Mouse (Mus musculus) MEL (cell line): ENCODE results near the gene Traf5. TPM values are rescaled to one million over a fixed set of nuclear protein-coding genes. Genes with fewer than 3 reads are reported as not detected.

Experiments
- DNase-seq: peaks from one replicate; pipeline ENCODE4 v3.0.0; 2011; ENCODE audit warnings: low read depth, low spot score
- H3K27ac ChIP-seq: 2 replicates; pipeline ENCODE4 v1.5.1; 2012; ENCODE audit warnings: low read depth, mild to moderate bottlenecking, control low read depth, low read length, moderate library complexity; ENCODE audit not compliant: control insufficient read depth
- H3K27me3 ChIP-seq, 2 experiments: fragments of 150-350 bp in 1 of 2; sonication (generic) in 1 of 2; 2 replicates each; pipeline ENCODE4 v1.6.1; 2012; ENCODE audit warnings: low read length in 2 of 2, mild to moderate bottlenecking in 2 of 2, improper control_type of control experiment in 1 of 2, moderate library complexity in 1 of 2; ENCODE audit not compliant: insufficient read depth in 2 of 2, control insufficient read depth in 1 of 2
- H3K36me3 ChIP-seq, 2 experiments: 2 replicates each; pipeline ENCODE4 v1.6.1; 2012 to 2014; ENCODE audit warnings: low read length in 2 of 2, improper control_type of control experiment in 1 of 2, inconsistent platforms in 1 of 2, mild to moderate bottlenecking in 1 of 2; ENCODE audit not compliant: insufficient read depth in 2 of 2, control insufficient read depth in 1 of 2
- H3K4me1 ChIP-seq, 2 experiments: fragments of 150-350 bp in 1 of 2; sonication (generic) in 1 of 2; 2 replicates each; pipeline ENCODE4 v1.6.1; 2012; ENCODE audit warnings: low read length in 2 of 2, improper control_type of control experiment in 1 of 2, mild to moderate bottlenecking in 1 of 2; ENCODE audit not compliant: insufficient read depth in 2 of 2, control insufficient read depth in 1 of 2
- H3K4me3 ChIP-seq, 2 experiments: fragments of 150-350 bp in 1 of 2; sonication (generic) in 1 of 2; 2 replicates each; pipeline ENCODE4 v1.5.1; 2012; ENCODE audit warnings: low read depth in 2 of 2, low read length in 2 of 2, mild to moderate bottlenecking in 2 of 2, moderate library complexity in 2 of 2, control low read depth in 1 of 2, improper control_type of control experiment in 1 of 2; ENCODE audit not compliant: control insufficient read depth in 1 of 2, insufficient read depth in 1 of 2
- H3K79me2 ChIP-seq: 2 replicates; pipeline ENCODE4 v1.6.1; 2012; ENCODE audit warnings: mild to moderate bottlenecking, low read length, moderate library complexity; ENCODE audit not compliant: control insufficient read depth, poor library complexity, insufficient read depth
- H3K9ac ChIP-seq: 2 replicates; pipeline ENCODE4 v1.6.1; 2012; ENCODE audit warnings: low read depth, mild to moderate bottlenecking, control low read depth, low read length, moderate library complexity; ENCODE audit not compliant: control insufficient read depth, poor library complexity, severe bottlenecking
- H3K9me3 ChIP-seq: fragments of 150-350 bp; sonication (generic); replicated peaks from 2 replicates; pipeline ENCODE4 v1.6.1; 2012; ENCODE audit warnings: mild to moderate bottlenecking, low read length, improper control_type of control experiment, moderate library complexity; ENCODE audit not compliant: insufficient read depth
- BHLHE40 ChIP-seq: IDR thresholded peaks from 2 replicates; pipeline ENCODE4 v1.6.1; 2012; ENCODE audit warnings: low read depth, mild to moderate bottlenecking, inconsistent platforms, low read length, improper control_type of control experiment, borderline replicate concordance
- CHD2 ChIP-seq: IDR thresholded peaks from 2 replicates; pipeline ENCODE4 v1.6.1; 2011; ENCODE audit warnings: low read length, improper control_type of control experiment
- CTCF ChIP-seq, 3 experiments: IDR thresholded peaks in 2 of 3; conservative IDR thresholded peaks in 1 of 3; 2 replicates each; pipeline ENCODE4 v1.5.1; 2011 to 2012; ENCODE audit warnings: low read length in 3 of 3, low read depth in 2 of 3, mild to moderate bottlenecking in 2 of 3, improper control_type of control experiment in 1 of 3, inconsistent platforms in 1 of 3, mixed read lengths in 1 of 3, moderate library complexity in 1 of 3; ENCODE audit not compliant: control insufficient read depth in 1 of 3, insufficient read depth in 1 of 3, poor library complexity in 1 of 3, severe bottlenecking in 1 of 3
- E2F4 ChIP-seq: IDR thresholded peaks from 2 replicates; pipeline ENCODE4 v1.6.1; 2011; ENCODE audit warnings: low read depth, low read length, improper control_type of control experiment, borderline replicate concordance
- ELF1 ChIP-seq: IDR thresholded peaks from 2 replicates; pipeline ENCODE4 v1.6.1; 2014; ENCODE audit warnings: low read depth, mild to moderate bottlenecking, inconsistent platforms, low read length, improper control_type of control experiment, moderate library complexity
- EP300 ChIP-seq, 2 experiments: IDR thresholded peaks; 2 replicates each; pipeline ENCODE4 v1.6.1; 2011; ENCODE audit warnings: improper control_type of control experiment in 2 of 2, low read length in 2 of 2, low read depth in 1 of 2, mild to moderate bottlenecking in 1 of 2
- ETS1 ChIP-seq: IDR thresholded peaks from 2 replicates; pipeline ENCODE4 v1.6.1; 2012; ENCODE audit warnings: low read depth, mild to moderate bottlenecking, inconsistent platforms, low read length, improper control_type of control experiment, moderate library complexity
- GABPA ChIP-seq: IDR thresholded peaks from 2 replicates; pipeline ENCODE4 v1.6.1; 2012; ENCODE audit warnings: low read depth, mild to moderate bottlenecking, inconsistent platforms, low read length, improper control_type of control experiment, moderate library complexity
- GATA1 ChIP-seq: IDR thresholded peaks from 2 replicates; pipeline ENCODE4 v1.6.1; 2011; ENCODE audit warnings: low read depth, low read length, improper control_type of control experiment
- JUND ChIP-seq: IDR thresholded peaks from 2 replicates; pipeline ENCODE4 v1.6.1; 2011; ENCODE audit warnings: low read depth, mild to moderate bottlenecking, improper control_type of control experiment, low read length
- MAFK ChIP-seq: IDR thresholded peaks from 2 replicates; pipeline ENCODE4 v1.6.1; 2011; ENCODE audit warnings: low read depth, mild to moderate bottlenecking, low read length, improper control_type of control experiment, borderline replicate concordance
- MAX ChIP-seq: IDR thresholded peaks from 2 replicates; pipeline ENCODE4 v1.6.1; 2011; ENCODE audit warnings: low read length, improper control_type of control experiment
- MEF2A ChIP-seq: IDR thresholded peaks from 2 replicates; pipeline ENCODE4 v1.6.1; 2014; ENCODE audit warnings: low read depth, mild to moderate bottlenecking, inconsistent platforms, low read length, improper control_type of control experiment; ENCODE audit not compliant: poor library complexity, insufficient replicate concordance, severe bottlenecking; ENCODE audit errors: extremely low read depth
- MXI1 ChIP-seq: IDR thresholded peaks from 2 replicates; pipeline ENCODE4 v1.6.1; 2011; ENCODE audit warnings: mild to moderate bottlenecking, low read depth, low read length, improper control_type of control experiment
- MYB ChIP-seq: IDR thresholded peaks from 2 replicates; pipeline ENCODE4 v1.6.1; 2011; ENCODE audit warnings: mild to moderate bottlenecking, low read depth, low read length, improper control_type of control experiment
- MYC ChIP-seq: IDR thresholded peaks from 2 replicates; pipeline ENCODE4 v1.6.1; 2011; ENCODE audit warnings: low read depth, mild to moderate bottlenecking, low read length, improper control_type of control experiment, moderate library complexity
- NRF1 ChIP-seq: IDR thresholded peaks from 2 replicates; pipeline ENCODE4 v1.6.1; 2014; ENCODE audit warnings: low read depth, mild to moderate bottlenecking, inconsistent platforms, low read length, improper control_type of control experiment, moderate library complexity; ENCODE audit not compliant: poor library complexity, insufficient read depth, severe bottlenecking
- POLR2A ChIP-seq, 2 experiments: IDR thresholded peaks; 2 replicates each; pipeline ENCODE4 v1.6.1; 2011 to 2012; ENCODE audit warnings: low read length in 2 of 2, mild to moderate bottlenecking in 2 of 2, control low read depth in 1 of 2, improper control_type of control experiment in 1 of 2, low read depth in 1 of 2, moderate library complexity in 1 of 2; ENCODE audit not compliant: control insufficient read depth in 1 of 2, insufficient read depth in 1 of 2, poor library complexity in 1 of 2
- RAD21 ChIP-seq: IDR thresholded peaks from 2 replicates; pipeline ENCODE4 v1.6.1; 2011; ENCODE audit warnings: mild to moderate bottlenecking, low read depth, low read length, improper control_type of control experiment
- SIN3A ChIP-seq: IDR thresholded peaks from 2 replicates; pipeline ENCODE4 v1.6.1; 2012; ENCODE audit warnings: low read length, improper control_type of control experiment, inconsistent platforms
- TAL1 ChIP-seq: IDR thresholded peaks from 2 replicates; pipeline ENCODE4 v1.6.1; 2012; ENCODE audit warnings: mild to moderate bottlenecking, inconsistent platforms, low read length, moderate library complexity, mixed read lengths
- TBP ChIP-seq: IDR thresholded peaks from 2 replicates; pipeline ENCODE4 v1.8.0; 2011; ENCODE audit warnings: low read depth, low read length, improper control_type of control experiment
- TCF12 ChIP-seq: IDR thresholded peaks from 2 replicates; pipeline ENCODE4 v1.6.1; 2014; ENCODE audit warnings: low read depth, mild to moderate bottlenecking, inconsistent platforms, low read length, improper control_type of control experiment, moderate library complexity
- UBTF ChIP-seq: IDR thresholded peaks from 2 replicates; pipeline ENCODE4 v1.6.1; 2012; ENCODE audit warnings: low read depth, mild to moderate bottlenecking, inconsistent platforms, low read length, improper control_type of control experiment, moderate library complexity, borderline replicate concordance; ENCODE audit not compliant: insufficient read depth
- USF1 ChIP-seq: IDR thresholded peaks from 2 replicates; pipeline ENCODE4 v1.6.1; 2014; ENCODE audit warnings: low read depth, mild to moderate bottlenecking, inconsistent platforms, low read length, improper control_type of control experiment, moderate library complexity
- USF2 ChIP-seq, 2 experiments: IDR thresholded peaks; 2 replicates each; pipeline ENCODE4 v1.6.1; 2011 to 2012; ENCODE audit warnings: improper control_type of control experiment in 2 of 2, low read length in 2 of 2, borderline replicate concordance in 1 of 2, inconsistent platforms in 1 of 2, low read depth in 1 of 2, mild to moderate bottlenecking in 1 of 2; ENCODE audit not compliant: insufficient read depth in 1 of 2
- ZC3H11A ChIP-seq: IDR thresholded peaks from 2 replicates; pipeline ENCODE4 v1.6.1; 2012; ENCODE audit warnings: low read depth, mild to moderate bottlenecking, inconsistent platforms, low read length, improper control_type of control experiment
- ZKSCAN1 ChIP-seq: IDR thresholded peaks from 2 replicates; pipeline ENCODE4 v1.6.1; 2012; ENCODE audit warnings: low read depth, mild to moderate bottlenecking, inconsistent platforms, low read length, improper control_type of control experiment, moderate library complexity
- polyA plus RNA-seq, 2 experiments: library from polyadenylated mRNA; stranded (reverse) in 1 of 2; unstranded in 1 of 2; fragments of >175 nt in 1 of 2; fragments of >200 nt in 1 of 2; gene quantifications; 2 replicates each; pipeline versions ENCODE4 v1.2.1 to v1.2.4; 2012; ENCODE audit warnings: low replicate concordance in 2 of 2, low read depth in 1 of 2; ENCODE audit not compliant: insufficient read length in 2 of 2, insufficient read depth in 1 of 2, missing spikeins in 1 of 2
- total RNA-seq: library from RNA; depleted of rRNA; stranded (reverse); fragments of 300-350 nt; gene quantifications from 2 replicates; pipeline ENCODE4 v1.2.3, GENCODE M21; 2012

Gene Traf5
- total and polyA plus RNA-seq, 3 experiments, result 4.0 to 7.3 TPM; not detected in 1

DNA sequence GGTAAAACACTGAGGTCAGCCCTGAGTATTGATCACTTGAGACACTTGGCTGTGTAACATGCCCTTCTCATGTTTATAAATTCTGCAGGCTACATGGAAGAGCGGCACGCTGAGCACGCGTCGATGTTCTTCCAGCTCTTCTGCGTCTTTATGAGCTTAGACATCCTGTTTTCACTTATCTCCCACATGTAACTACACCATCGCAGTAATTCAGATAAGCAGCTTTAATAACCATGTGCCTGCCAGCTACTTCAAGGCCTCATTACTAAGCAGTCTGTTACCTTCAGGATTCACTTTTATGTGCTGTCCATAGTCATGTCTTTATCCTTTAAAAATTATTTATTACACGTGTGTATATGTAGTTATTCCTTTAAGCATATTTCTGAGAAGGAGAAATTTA lies 36.0 kb upstream of the Traf5 start (continued):
- 0 out of 2 replicates have a peak, but pooled peaks have one; percentile 31 for TF ChIP-seq NRF1

DNA sequence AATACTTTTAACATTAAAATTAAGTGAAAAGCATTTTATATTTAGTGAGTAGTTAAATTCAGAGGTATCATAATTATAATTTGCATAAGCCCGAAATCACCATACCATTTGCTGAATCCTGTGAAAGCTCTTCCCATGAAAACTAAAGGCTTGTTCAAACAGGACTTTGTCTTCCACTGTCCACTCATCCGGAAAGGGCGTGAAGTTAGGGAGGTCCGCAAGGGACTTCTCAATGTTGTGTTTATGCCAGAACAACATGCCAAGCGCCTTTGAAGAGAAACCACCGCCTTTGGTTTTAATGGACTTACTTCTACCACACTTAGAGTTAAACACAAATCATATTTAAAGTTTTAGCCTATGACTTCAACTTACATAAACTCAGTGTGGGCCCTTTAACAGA lies 33.4 kb upstream of the Traf5 start:
- H3K79me2 ChIP-seq, result no peaks in the 10 kb centered on the region
- no peaks in the 10 kb centered on the region for H3K9me3 ChIP-seq
- TF ChIP-seq GABPA (no peak), ZC3H11A (no peak), E2F4 (no peak), MAFK (no peak), UBTF (no peak), MEF2A (no peak), TCF12 (no peak), MAX (no peak), BHLHE40 (no peak), EP300 (IDR thresholded peaks at IDR 0.05; ENCODE audit: low read depth in 1 of 2, low read length in 2 of 2) (no peak), SIN3A (no peak), MXI1 (no peak), TAL1 (no peak), TBP (no peak), CTCF (IDR thresholded peaks at IDR 0.05 in 2 of 3, conservative IDR thresholded peaks at IDR 0.05 in 1 of 3; ENCODE audit: control insufficient read depth in 1 of 3, insufficient read depth in 1 of 3, low read depth in 2 of 3, low read length in 3 of 3, poor library complexity in 1 of 3, severe bottlenecking in 1 of 3) (no peak)
- H3K9ac ChIP-seq, result no peak overlapping the region
- H3K27ac ChIP-seq, result no peak overlapping the region
- H3K36me3 ChIP-seq, result peaks cover 13 to 27% of the 10 kb centered on the region in 2 experiments
- no peaks in the 10 kb centered on the region for H3K27me3 ChIP-seq
- H3K4me1 ChIP-seq, result peaks cover 17 to 21% of the 10 kb centered on the region in 2 experiments
- no peak for DNase-seq
- H3K4me3 ChIP-seq, result no peak overlapping the region

DNA sequence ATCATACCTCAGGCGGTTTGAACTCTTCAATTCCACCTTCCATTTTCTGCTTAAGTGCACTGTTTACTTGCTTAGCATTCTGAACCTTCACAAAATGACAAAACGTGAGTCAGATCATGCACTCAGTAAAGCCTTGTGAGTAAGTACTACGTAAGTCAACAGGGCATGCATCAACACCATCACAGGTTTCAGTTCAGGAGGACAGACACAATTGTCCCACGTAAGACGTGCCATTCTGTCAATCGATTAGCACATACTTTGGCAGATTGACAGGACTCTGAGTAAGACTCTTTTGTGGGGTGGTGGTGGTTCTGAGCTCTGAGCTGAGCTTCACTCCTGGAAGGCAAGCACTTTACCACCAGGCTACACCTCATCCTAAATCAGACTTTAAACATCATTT lies 23.9 kb upstream of the Traf5 start:
- DNase-seq, result no peak
- TF ChIP-seq USF2 (IDR thresholded peaks at IDR 0.05; ENCODE audit: borderline replicate concordance in 1 of 2, insufficient read depth in 1 of 2, low read depth in 1 of 2, low read length in 2 of 2), result no peak
- no peak for TF ChIP-seq RAD21
- no peak for TF ChIP-seq POLR2A (IDR thresholded peaks at IDR 0.05; ENCODE audit: control insufficient read depth in 1 of 2, insufficient read depth in 1 of 2, low read depth in 1 of 2, low read length in 2 of 2, poor library complexity in 1 of 2)
- no peak for TF ChIP-seq UBTF
- TF ChIP-seq JUND, result no peak
- TF ChIP-seq GATA1, result no peak
- no peak for TF ChIP-seq CTCF (IDR thresholded peaks at IDR 0.05 in 2 of 3, conservative IDR thresholded peaks at IDR 0.05 in 1 of 3; ENCODE audit: control insufficient read depth in 1 of 3, insufficient read depth in 1 of 3, low read depth in 2 of 3, low read length in 3 of 3, poor library complexity in 1 of 3, severe bottlenecking in 1 of 3)
- TF ChIP-seq MYC, result no peak
- no peak for TF ChIP-seq USF1
- no peak for TF ChIP-seq TBP
- TF ChIP-seq ZKSCAN1, result no peak
- TF ChIP-seq E2F4, result no peak
- TF ChIP-seq CHD2, result no peak
- no peak for TF ChIP-seq ETS1
- TF ChIP-seq MYB, result no peak
- TF ChIP-seq MEF2A, result no peak
- no peak for TF ChIP-seq ELF1
- no peak for TF ChIP-seq GABPA
- Histone ChIP-seq H3K4me1 (peaks cover 7 to 11% of the 10 kb centered on the region in 2 experiments), H3K27me3 (no peaks in the 10 kb centered on the region), H3K9ac (no peak overlapping the region), H3K36me3 (peaks cover 6 to 19% of the 10 kb centered on the region in 2 experiments), H3K27ac (no peak overlapping the region), H3K79me2 (no peaks in the 10 kb centered on the region), H3K9me3 (no peaks in the 10 kb centered on the region), H3K4me3 (no peak overlapping the region)
